Mouse (Mus musculus) heart, postnatal 25 days (tissue): ENCODE data around the gene Gm9780. TPM values are rescaled to one million over a fixed set of nuclear protein-coding genes. Genes with fewer than 3 reads are reported as not detected.
"Not testable (repeated sequence)": the region's sequence is repeated elsewhere in the genome, so short reads cannot be mapped to it uniquely, and the experiment has no call there.

ENCODE experiments used
- DNase-seq: peaks from one replicate; pipeline ENCODE4 v3.0.0; 2022; ENCODE audit warnings: low spot score
- intact Hi-C: fragments of 180-260 bp; cut with DNase I; formaldehyde crosslinking; loops from one replicate; pipeline ENCODE4 v1.15.1; 2025
- total RNA-seq, 2 experiments: library from RNA; stranded (reverse); gene quantifications; 2 replicates each; pipeline ENCODE4 v1.2.3; 2021

Gene Gm9780
- total RNA-seq: 10 to 100 TPM; 21.3 to 30.8 TPM

DNA sequence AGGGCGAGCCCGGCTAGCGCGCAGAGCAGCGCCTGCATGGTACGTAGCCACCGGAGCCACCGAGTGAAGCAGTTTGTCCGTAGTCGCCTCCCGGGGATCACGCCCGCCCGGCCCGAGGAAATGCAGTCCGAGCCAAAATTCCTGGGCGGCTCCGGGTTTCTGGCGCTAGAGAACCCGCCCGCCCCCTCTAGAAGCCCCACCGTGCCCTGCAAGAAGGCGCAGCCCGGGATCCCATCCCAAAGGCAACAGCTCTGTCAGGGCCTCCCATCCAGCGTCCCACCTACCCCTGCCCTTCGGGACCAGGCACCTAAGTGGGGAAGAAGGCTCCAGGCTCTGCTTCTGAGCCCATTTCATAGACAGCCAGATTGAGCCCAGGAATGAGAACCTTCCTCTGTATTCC lies at the start of gene Gm9780:
Gene Gm9780 (minus strand): TSS at position 101 of the 400 bp plus-strand sequence.
- DNase-seq, intact Hi-C loops: not testable (repeated sequence)

DNA sequence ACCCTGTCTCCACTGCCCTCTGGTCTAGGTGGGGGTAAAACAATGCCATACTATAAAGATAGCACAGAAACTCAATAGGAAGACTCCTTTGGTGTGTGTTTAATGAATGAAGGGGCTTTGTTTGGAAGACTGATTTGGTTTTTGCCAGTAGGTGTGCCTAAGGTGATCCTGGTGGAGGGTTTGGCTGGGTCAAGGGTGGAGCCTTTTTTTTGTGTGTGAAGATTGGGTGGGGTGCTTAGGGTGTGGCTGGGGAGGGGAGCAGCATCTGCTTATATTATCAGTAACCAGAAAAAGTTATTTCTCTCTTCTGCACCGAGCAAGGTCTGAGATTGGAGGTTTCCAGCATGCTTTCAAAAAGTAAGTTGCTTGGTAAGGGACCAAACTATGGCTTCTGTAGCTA lies 39.5 kb upstream of the Gm9780 start, which contains the start of gene Cphx3:
Gene Cphx3 (plus strand): TSS at position 301 of the 400 bp plus-strand sequence.
- intact Hi-C loops, DNase-seq: not testable (repeated sequence)

DNA sequence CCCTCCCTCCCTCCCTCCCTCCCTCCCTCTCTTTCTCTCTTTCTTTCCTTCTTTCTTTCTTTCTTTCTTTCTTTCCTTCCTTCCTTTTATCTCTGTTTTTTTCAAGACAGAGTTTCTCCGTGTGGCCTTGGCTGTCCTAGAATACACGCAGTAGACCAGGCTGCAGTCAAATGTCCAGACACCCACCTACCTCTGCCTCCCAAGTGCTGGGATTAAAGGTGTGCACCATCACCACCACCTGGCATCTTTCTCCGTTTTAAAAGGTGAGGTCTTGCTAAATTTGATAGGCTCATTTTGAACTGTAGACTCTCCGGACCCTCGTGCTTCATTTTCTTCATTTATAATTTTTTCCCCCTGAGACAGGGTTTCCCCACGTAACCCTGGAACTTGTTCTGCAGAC lies 38.7 kb upstream of the Gm9780 start, which contains the start of gene Cphx2:
Gene Cphx2 (plus strand): TSS at position 301 of the 400 bp plus-strand sequence.
- DNase-seq, intact Hi-C loops: not testable (repeated sequence)

DNA sequence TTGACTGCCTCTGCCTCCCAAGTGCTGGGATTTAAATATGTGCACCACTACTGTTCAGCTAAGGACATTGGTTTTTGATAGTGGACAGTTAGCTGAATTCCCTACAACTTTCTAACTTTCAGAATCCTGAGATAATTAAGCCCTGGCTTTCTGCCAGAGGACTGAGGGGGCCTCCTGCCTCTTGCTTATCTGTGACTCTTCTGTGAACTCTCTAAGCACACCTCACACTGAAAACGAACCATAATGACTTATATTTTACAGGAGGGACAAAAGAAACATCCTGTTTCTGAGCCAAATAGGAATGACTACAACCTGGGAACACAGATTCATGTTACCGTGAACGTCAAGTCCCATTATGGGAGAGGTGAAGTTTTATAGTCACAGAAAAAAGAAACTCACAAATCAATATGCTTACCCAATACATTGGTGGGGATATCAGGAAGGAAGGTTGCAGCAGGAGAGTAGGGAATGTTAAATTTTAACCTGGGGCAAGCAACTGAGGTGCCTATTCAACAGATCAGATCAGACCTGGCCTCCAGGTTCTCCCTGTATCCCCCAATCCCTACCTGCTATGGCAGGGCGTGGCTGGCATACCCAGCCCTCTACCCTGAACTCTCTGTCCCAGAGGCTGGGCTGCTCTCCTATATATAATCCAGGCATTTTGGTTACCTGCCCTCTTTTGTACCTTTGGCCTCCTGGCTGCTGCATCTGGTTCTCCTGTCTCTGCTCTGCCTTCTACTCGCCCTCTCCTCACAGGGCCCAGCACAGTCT lies 34.3 kb upstream of the Gm9780 start:
- intact Hi-C loops, DNase-seq: not testable (repeated sequence)

DNA sequence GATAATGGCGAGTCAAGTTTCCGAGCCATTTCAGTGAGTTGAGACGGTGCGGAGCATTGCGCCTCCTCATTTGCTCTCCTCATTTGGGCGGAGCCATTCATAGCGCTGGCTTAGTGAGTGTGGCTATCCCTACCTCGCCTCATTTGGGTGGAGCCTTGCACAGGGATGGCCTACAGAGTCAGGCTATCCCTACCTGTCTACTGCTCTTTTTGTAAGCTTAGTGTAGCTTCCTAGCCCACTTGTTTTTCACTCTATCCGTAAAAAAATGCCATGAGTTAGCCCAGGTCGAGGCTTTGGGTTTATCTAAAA lies 24.8 kb upstream of the Gm9780 start, which contains the start of gene Tmem254c:
Gene Tmem254c (minus strand): TSS at position 31 of the 309 bp plus-strand sequence.
- DNase-seq, intact Hi-C loops: not testable (repeated sequence)

DNA sequence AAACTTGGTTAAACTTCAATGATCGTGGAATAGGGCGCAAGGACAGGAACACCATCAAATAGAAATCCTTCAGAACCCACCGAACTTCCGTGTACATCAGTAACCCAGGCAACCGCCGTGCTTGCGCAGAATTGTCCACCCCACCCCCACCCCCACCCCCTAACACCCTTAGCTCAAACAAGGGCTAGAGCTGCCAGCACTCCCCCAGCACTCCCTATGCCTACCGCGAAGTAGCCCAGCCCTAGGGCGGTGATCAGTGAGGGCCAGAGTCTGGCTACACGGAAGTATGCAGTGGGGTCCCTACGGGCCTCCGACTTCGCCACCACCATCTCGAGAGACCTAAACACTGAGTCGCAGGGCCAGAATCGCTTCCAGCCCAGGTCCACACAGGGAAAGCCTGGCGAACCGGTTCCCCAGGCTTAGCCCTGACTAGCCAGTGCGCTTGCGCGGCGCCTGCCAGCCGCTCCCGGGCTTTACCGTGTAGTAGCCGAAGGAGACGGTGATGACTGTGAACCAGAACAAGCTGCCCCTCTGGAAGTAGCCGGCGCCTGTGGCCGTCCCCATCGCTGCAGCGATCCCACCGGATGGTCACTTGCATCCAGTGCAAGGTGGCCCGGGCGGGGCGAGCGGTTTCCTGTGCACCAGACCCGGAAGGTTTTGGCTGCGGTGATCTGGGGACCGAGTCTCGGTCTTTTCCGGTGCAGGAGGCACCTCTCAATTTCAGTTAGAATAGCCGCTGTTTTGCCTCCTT lies 24.2 kb upstream of the Gm9780 start:
- intact Hi-C loops, DNase-seq: not testable (repeated sequence)

DNA sequence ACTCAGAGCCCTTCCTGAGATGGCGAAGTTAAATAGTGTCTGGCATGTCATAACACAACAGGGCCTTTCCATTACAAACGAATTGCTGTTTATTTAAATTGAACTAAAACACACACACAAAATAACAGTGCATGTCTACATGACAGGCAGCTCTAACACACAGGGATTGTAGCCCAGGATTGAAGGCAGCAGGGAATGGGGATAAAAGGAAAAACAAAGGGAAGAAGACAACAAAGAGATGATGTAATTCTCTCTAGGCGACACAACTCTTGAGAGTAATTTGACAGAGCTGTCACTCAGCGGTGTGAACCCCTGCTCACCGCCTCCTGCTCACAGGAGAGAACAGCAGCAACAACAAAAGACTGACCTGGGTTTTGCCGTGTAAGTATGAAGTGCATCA lies 16.9 kb upstream of the Gm9780 start:
- intact Hi-C loops, DNase-seq: not testable (repeated sequence)

DNA sequence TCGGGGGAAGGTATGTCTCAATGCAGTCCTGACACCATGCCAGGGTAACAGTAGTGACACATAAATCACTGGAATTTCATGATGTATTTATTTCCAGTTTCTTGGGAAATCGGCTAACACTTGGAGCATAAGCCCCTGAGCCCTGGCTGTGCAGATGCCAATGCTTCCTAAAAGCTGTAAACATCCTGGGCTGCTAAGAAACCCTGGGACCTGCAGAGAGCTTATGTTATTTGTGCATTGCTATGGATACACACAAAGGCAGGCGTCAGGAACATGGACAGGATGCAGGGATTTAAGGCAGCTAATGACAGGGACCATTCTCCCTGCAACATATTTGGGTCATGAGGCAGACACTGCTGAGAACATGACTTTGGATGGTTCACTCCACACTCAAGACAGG lies 15.7 kb upstream of the Gm9780 start:
- DNase-seq, intact Hi-C loops: not testable (repeated sequence)

DNA sequence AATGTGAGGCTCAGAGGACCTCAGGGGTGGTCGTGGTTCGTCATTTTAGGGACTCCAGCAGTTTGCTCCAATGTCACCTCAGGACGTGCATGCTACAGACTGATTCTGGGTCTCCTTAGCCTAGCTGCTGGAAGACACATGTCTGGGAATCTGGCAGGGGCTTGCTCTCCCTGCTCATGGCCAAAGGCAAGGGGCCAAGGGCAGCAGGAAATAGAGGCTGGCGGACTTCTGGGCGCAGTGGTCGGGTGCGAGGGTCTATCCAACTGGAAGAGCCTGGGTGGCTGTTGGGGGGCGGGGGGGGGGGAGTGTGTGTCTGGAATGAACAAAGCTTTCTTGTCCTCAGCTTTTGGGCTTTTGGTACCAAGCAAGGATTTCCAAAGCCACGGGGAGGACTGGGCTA lies 6.3 kb upstream of the Gm9780 start:
- DNase-seq, intact Hi-C loops: not testable (repeated sequence)

DNA sequence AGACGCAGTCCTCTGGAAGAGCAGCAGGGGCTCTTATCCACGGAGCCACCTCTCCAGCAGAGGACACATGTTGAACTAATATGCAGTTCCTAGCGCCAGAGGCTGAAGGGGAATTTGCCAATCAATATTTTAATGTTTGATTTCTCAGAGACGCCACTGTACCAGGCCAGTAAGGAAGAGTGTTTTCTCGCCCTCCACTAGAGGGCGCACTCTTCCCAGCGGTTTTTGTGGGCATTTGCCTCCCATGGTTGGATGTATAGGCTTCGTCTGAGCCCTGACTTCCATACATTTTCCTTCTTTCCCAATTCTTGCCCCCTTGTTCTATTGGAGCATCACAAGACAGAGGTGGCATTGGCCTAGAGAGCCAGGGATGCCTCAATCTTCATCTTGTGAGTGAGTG lies 4.5 kb upstream of the Gm9780 start:
- intact Hi-C loops, DNase-seq: not testable (repeated sequence)

DNA sequence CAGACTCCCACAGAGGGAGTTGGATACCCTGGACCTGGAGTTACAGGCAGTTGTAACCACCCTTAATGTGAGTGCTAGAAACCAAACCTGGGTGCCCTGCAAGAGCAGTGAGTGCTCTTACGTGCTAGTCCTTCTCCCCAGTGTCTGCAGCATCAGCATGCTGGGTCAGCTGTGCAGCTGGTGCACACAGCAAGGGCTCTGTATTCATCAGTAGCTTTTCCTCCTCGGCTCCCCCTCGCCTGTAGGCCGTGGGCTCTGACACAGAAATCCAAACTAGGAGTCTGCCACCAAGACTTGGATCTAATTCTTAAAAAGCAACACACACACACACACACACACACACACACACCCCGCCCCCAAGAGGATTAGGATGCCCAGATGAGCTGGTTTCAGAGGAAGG lies 2.5 kb upstream of the Gm9780 start:
- intact Hi-C loops, DNase-seq: not testable (repeated sequence)

DNA sequence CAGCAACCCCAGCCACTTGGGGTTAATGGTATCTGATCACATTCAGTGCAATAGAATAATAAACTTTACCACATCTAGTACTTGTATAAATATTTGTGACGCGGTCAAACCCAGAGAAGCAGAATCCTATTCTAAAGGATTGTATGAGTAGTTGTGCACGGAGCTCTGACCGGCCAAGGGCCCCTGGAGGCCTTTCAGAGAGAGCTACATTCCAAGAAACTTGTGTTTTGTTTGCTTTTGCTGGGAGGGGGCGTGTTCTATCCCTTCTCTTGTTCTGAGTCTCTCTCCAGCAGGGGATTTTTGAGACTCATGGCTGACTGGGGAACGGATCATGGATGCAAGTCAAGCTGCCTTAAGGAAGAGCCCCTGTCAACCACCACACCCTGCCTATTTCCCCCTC lies 7.1 kb downstream of the Gm9780 start:
- intact Hi-C loops, DNase-seq: not testable (repeated sequence)

DNA sequence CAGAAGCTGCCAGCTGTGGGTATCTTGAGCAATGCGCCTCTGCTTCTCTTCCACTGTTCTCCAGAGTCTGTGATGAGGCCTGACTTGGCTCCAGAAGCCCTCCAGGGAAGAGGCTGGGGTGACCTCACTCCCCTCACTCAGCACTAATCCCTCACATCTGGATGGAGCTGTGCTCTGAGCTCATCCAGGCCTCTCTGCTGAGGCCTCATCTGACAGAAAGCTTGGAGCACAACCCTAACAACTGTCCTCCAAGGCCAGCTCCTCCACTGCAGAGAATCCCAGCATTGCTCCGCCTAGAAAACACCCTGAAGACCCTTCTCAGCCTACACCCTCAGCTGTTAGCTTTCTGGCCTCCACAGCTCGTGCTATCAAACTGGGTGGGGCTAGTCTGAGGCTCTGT lies 8.1 kb downstream of the Gm9780 start:
- intact Hi-C loops, DNase-seq: not testable (repeated sequence)

DNA sequence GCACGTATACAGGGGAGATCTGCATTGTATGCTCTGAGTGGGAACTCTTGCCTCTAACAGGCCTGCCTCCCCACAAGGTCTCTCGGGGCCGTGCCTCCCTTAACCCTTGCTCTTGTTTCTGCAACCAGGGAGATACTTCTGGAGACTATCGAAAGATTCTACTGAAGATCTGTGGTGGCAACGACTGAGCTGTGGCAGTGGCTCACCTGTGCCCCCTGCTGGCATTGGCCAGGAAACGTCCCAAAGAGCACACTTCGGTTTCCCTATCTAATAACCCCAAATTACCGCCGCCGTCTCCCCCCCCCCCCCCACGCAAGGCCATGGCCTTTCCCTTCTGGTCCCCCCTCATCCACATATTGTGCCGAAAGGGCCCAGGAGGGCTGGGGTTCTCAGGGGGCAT lies 16.9 kb downstream of the Gm9780 start:
- intact Hi-C loops, DNase-seq: not testable (repeated sequence)

DNA sequence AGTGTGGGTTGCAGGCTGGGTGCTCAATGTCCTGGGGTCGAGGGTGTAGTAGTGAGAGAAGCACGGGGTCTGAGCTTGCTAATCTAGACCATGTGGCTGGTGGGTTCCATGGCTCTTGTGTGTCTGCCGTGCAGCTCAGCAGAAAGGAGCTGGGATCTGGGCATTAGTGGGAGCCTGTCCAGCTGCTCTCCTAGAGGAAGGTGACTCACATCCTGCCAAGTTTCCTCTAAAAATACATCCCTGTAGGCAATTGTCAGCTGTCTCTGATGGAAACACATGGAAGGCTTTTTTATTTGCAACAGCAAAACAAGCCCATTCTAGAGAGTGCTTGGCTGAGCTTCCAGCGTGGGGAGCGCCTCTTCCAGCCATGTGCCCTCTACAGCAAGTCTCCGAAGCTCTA lies 19.7 kb downstream of the Gm9780 start:
- DNase-seq, intact Hi-C loops: not testable (repeated sequence)

DNA sequence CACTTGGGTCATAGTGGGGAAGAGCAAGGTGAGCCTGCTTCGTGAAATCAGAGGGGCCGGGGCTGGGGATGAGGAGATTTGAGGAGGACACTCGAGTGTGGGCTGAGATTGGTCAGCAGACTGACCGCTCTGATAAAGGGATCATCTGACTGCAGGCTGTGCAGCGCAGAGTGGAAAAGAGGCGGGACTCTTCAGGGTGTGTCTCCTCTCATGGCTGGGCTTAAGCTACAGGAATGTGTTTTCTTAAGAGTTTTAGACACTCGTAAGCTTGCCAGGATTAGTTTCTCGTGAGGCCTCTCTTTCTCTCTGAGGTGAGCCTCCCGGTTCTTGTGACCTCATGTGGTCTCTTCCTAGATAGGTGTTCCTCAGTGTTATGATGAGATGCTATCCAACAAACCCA lies 21.0 kb downstream of the Gm9780 start:
- DNase-seq, intact Hi-C loops: not testable (repeated sequence)

DNA sequence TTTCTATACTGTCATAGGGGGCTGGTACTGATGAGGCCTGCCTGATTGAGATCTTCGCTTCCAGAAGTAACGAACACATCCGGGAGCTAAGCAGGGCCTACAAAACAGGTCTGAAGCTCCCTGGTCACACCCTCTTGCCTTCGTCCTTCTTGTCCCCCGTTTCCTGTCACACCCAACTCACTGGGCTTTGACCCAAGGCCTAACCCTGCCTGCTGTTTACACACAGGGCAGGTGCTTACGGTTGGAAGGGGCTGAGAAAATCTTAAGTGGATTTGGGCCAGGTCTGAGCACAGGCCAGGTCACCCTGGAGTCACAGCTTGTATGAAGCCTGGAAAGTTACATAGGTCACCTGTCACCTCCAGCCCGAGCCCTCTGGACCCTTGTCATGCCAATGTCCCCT lies 26.1 kb downstream of the Gm9780 start:
- DNase-seq, intact Hi-C loops: not testable (repeated sequence)

DNA sequence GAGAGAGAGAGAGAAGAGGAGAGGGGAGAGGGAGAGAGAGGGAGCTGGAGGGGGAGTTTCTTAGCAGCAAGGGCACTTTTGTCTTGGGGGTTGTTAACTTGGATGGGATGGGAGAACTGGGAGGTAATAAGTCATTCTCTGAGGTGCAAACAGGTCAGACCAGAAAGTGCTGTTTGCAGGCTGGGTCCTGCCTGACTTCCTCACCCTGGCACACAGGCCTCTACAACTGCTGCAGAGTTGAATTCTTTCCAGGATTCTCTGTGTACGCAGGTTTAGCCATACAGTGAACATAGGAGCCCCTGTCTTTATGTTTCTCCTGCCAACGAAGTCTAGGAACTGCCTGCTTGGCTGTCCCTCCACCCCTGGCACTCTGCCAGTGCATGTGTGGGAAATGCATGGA lies 35.0 kb downstream of the Gm9780 start:
- DNase-seq, intact Hi-C loops: not testable (repeated sequence)

DNA sequence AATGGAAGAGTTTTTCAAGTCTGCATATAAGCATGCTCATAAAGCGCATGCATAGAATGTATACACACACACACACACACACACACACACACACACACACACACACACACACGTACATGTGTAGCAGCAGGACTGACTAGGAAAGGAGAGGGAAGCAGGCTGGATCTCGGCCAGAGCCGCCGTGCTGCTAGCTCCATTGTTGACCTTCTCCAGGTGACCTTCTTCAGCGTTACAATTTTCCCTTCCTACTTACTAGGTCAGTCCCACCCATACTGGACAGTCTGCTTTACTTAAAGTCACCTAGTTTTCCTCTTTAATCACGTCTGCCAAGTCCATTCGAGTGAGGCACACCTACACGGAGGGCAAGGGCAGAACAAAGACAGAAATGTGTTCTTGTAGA lies 60.6 kb downstream of the Gm9780 start:
- intact Hi-C loops: not testable (repeated sequence)

DNA sequence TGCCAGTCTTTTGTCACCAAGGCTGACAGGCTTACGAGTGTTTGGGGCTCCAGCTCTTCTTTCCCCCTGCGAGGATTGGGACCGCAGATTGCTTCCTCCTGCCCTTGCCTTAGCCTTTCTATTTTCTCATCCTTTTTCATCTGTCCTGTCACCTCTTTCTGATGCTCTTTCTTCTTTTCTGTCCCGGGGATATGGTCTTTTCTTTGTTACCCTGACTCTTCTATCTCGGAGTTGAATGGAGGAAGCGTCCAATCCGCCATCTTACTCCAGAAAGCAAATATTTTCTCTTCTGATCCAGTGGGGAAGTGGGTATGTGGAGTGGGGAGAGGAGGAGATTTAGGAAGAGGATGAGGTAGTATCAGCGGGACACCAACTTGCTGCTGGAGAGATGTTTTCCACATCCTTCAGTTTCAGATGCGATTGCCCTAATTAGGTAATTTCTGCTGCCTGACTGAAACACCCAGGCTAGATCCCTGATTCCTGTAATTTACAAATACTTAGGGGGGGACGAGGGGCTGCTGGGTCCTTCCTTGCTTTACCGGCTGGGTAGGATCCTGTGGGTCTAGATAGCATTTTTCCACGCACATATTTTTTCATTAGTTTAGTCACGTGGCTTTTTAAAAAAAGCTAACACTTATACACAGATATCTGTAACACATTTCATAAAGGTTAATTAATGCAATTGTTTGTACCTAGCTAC lies 63.1 kb downstream of the Gm9780 start:
- DNase-seq, intact Hi-C loops: not testable (repeated sequence)

More for the DNA sequence above, 60.6 kb downstream of the Gm9780 start:
- not testable (repeated sequence) for DNase-seq
